Mouse (Mus musculus): ENCODE measurements at regions not wholly inside any gene's neighbourhood (a gene's known extent, or its start where the extent isn't known, plus 50 kb on each side); places are given as distances from the start of the nearest gene placed in this dataset.

DNA sequence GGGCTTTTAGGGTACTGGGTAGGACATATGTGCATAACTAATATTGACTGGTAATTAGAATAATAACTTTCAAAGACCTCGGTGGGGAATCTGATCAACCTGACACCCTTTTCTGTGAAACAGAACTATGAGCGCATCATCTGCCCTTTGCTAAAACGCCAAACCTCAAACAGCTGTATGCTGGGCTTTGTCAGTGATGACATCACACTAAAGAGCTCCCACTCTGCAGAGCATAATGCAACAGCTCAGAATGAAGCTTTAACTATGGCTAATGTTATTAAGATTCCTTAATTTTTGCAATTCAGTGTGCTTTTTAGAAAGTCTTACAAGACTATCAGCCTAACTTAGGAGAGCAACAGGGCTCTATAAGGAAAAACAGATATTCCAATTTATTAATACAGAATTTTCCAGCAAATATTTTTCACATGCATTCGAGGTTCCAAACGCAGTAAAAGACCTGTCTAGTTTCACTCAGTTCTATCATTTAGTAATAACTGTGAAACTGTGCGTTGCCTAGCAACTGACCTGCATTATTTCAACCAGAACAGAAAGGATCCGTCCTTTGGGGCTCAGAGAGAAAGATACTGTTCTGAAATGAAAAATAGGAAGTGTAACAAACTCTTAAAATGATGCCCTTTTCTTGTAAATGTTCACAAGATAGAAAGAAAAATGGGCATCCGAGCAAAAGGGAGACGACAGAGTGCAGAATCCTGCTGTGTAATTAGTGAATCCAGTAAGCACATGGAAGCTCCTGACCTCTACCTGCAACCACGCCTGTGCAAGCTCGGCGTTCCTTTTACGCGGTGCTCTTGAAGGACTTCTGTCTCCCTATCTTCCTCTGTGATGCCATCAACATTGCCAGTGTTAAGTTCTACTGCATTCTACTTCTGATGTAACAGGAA, 242.6 kb upstream of the Ank start:
- DNase-seq (ENCODE audit: low spot score) (peak; percentile 23), ATAC-seq (ENCODE audit: low FRiP score, low read depth) (no peak)
- no peak overlapping the region for H3K27ac ChIP-seq (replicated peaks; ENCODE audit: low read depth, low read length)
- no peak overlapping the region for H3K4me3 ChIP-seq (replicated peaks; ENCODE audit: low read length)
- no peak overlapping the region for H3K9ac ChIP-seq (ENCODE audit: low read depth, low read length, severe bottlenecking)
- no peaks in the 10 kb centered on the region for H3K27me3 ChIP-seq (ENCODE audit: control insufficient read depth, insufficient read depth, low read length)
- TF ChIP-seq POLR2A (IDR thresholded peaks at IDR 0.05; ENCODE audit: borderline replicate concordance, extremely low read depth, insufficient read depth, insufficient read length) = no peak
- no peaks in the 10 kb centered on the region for H3K4me1 ChIP-seq (ENCODE audit: control insufficient read depth, insufficient read depth, low read length)
- H3K36me3 ChIP-seq (ENCODE audit: control insufficient read depth, insufficient read depth, low read length) = no peaks in the 10 kb centered on the region
- 76% methylated on average over 14 of the region's 14 CpGs for WGBS
- no peaks in the 10 kb centered on the region for H3K9me3 ChIP-seq (ENCODE audit: control insufficient read depth, low read length)
- no peak overlapping the region for H3K4me2 ChIP-seq (replicated peaks; ENCODE audit: low read depth, low read length, severe bottlenecking)

DNA sequence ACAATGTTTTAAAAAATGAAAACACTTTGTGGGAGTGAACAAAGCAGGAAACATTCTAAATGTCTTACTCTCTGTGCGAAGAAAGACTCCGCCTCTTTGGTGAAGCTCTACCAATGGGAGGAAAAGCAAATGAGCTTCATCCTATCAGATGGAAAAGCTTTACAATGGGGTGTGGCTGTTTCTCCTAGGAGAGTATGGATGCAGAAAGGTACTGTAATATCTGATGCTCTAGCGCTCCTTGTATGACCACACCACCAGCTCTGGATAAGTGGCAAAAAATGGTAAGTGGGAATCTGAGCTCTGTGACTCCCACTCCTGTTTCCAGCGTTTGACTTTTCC, 242.0 kb upstream of the Ank start:
- Histone ChIP-seq H3K4me2 (replicated peaks; ENCODE audit: low read depth, low read length, severe bottlenecking) (no peak overlapping the region), H3K9me3 (ENCODE audit: control insufficient read depth, low read length) (no peaks in the 10 kb centered on the region), H3K9ac (ENCODE audit: low read depth, low read length, severe bottlenecking) (no peak overlapping the region), H3K27ac (replicated peaks; ENCODE audit: low read depth, low read length) (no peak overlapping the region), H3K27me3 (ENCODE audit: control insufficient read depth, insufficient read depth, low read length) (no peaks in the 10 kb centered on the region), H3K36me3 (ENCODE audit: control insufficient read depth, insufficient read depth, low read length) (no peaks in the 10 kb centered on the region), H3K4me1 (ENCODE audit: control insufficient read depth, insufficient read depth, low read length) (no peaks in the 10 kb centered on the region), H3K4me3 (replicated peaks; ENCODE audit: low read length) (no peak overlapping the region)
- ATAC-seq (ENCODE audit: low FRiP score, low read depth) (no peak), DNase-seq (ENCODE audit: low spot score) (no peak)
- 93% methylated on average over 4 of the region's 4 CpGs for WGBS
- no peak for TF ChIP-seq POLR2A (IDR thresholded peaks at IDR 0.05; ENCODE audit: borderline replicate concordance, extremely low read depth, insufficient read depth, insufficient read length)

DNA sequence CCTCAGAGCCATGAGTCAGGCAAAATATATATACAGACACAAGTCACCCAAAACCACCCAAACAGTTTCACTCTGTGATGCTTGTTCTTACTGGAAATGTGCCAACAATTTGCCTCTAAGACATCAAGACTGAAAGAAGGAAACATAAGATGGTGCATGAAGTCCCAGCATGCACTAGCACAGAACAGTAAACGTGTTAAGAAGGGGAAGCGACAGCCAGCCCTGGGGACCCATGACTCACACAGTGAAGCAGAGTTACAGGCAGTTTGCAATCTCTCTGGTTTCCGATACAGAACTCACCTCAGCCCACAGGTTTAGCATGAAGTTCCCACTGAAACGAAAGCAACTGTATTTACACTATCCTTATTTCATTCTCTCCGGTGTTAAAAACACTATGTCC, 233.7 kb upstream of the Ank start:
- ATAC-seq (ENCODE audit: low FRiP score, low read depth) (no peak), DNase-seq (ENCODE audit: low spot score) (peak; percentile 2)
- no peak for TF ChIP-seq POLR2A (IDR thresholded peaks at IDR 0.05; ENCODE audit: borderline replicate concordance, extremely low read depth, insufficient read depth, insufficient read length)
- 57% methylated on average over 5 of the region's 5 CpGs for WGBS
- Histone ChIP-seq H3K4me1 (ENCODE audit: control insufficient read depth, insufficient read depth, low read length) (no peaks in the 10 kb centered on the region), H3K9ac (ENCODE audit: low read depth, low read length, severe bottlenecking) (no peak overlapping the region), H3K36me3 (ENCODE audit: control insufficient read depth, insufficient read depth, low read length) (no peaks in the 10 kb centered on the region), H3K27me3 (ENCODE audit: control insufficient read depth, insufficient read depth, low read length) (no peaks in the 10 kb centered on the region), H3K4me2 (replicated peaks; ENCODE audit: low read depth, low read length, severe bottlenecking) (no peak overlapping the region), H3K9me3 (ENCODE audit: control insufficient read depth, low read length) (no peaks in the 10 kb centered on the region), H3K27ac (replicated peaks; ENCODE audit: low read depth, low read length) (no peak overlapping the region), H3K4me3 (replicated peaks; ENCODE audit: low read length) (no peak overlapping the region)

DNA sequence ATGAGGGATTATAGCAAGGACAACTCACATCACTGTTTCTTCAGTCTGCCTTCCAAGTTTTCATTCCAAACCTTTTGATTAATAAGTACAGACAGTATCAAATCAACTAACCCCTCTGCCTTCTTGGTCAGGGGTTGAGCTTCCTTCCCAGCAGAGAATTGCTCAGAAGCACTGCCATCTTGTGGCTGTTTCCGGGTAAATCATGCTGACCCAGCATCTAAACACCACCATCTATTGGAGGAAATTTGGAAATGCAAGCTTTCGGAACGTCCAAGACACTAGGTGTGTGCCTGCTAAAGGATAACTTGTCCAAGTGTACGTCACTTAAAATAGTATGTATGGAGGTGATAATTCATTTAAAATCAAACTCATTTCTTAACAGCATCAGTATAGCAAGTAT, 231.7 kb upstream of the Ank start:
- no peak for ATAC-seq (ENCODE audit: low FRiP score, low read depth)
- Histone ChIP-seq H3K9ac (ENCODE audit: low read depth, low read length, severe bottlenecking) (no peak overlapping the region), H3K9me3 (ENCODE audit: control insufficient read depth, low read length) (no peaks in the 10 kb centered on the region), H3K27me3 (ENCODE audit: control insufficient read depth, insufficient read depth, low read length) (no peaks in the 10 kb centered on the region), H3K36me3 (ENCODE audit: control insufficient read depth, insufficient read depth, low read length) (no peaks in the 10 kb centered on the region), H3K4me1 (ENCODE audit: control insufficient read depth, insufficient read depth, low read length) (no peaks in the 10 kb centered on the region), H3K4me2 (replicated peaks; ENCODE audit: low read depth, low read length, severe bottlenecking) (no peak overlapping the region), H3K27ac (replicated peaks; ENCODE audit: low read depth, low read length) (no peak overlapping the region), H3K4me3 (replicated peaks; ENCODE audit: low read length) (no peak overlapping the region)
- TF ChIP-seq POLR2A (IDR thresholded peaks at IDR 0.05; ENCODE audit: borderline replicate concordance, extremely low read depth, insufficient read depth, insufficient read length) = no peak
- peak; percentile 80 for DNase-seq (ENCODE audit: low spot score)
- WGBS = 16% methylated on average over 4 of the region's 4 CpGs

- TF ChIP-seq POLR2A (IDR thresholded peaks at IDR 0.05; ENCODE audit: borderline replicate concordance, extremely low read depth, insufficient read depth, insufficient read length) = no peak
- Histone ChIP-seq H3K9me3 (ENCODE audit: control insufficient read depth, low read length) (no peaks in the 10 kb centered on the region), H3K36me3 (ENCODE audit: control insufficient read depth, insufficient read depth, low read length) (no peaks in the 10 kb centered on the region), H3K4me3 (replicated peaks; ENCODE audit: low read length) (no peak overlapping the region), H3K27me3 (ENCODE audit: control insufficient read depth, insufficient read depth, low read length) (no peaks in the 10 kb centered on the region), H3K4me1 (ENCODE audit: control insufficient read depth, insufficient read depth, low read length) (no peaks in the 10 kb centered on the region), H3K4me2 (replicated peaks; ENCODE audit: low read depth, low read length, severe bottlenecking) (no peak overlapping the region), H3K27ac (replicated peaks; ENCODE audit: low read depth, low read length) (no peak overlapping the region), H3K9ac (ENCODE audit: low read depth, low read length, severe bottlenecking) (no peak overlapping the region)
- ATAC-seq (ENCODE audit: low FRiP score, low read depth) (no peak), DNase-seq (ENCODE audit: low spot score) (no peak)
- 89% methylated on average over 1 of the region's 1 CpGs for WGBS
Observed at GRCm38 (mm10) chr15:27238301-27238700, 228.2 kb upstream of the Ank start.

Data from limb, embryonic 14.5 days (tissue).